Mouse (Mus musculus): Measurements from ENCODE around the gene Olfr905.

Gene Olfr905

GRCm38 (mm10) chr9:38470807-38471206, at the start of gene Olfr905:
Gene Olfr905, plus strand, starts transcription at chr9:38471107.
- DNase-seq = no peak

GRCm38 (mm10) chr9:38423801-38424200, 47.1 kb upstream of the Olfr905 start:
- no peak for DNase-seq

- no peak for DNase-seq
These were observed 43.9 kb upstream of the Olfr905 start for GRCm38 (mm10) chr9:38427026-38427425.

GRCm38 (mm10) chr9:38429155-38429554, 41.8 kb upstream of the Olfr905 start, which contains the start of gene Olfr901:
Gene Olfr901, plus strand, starts transcription at chr9:38429455.
- no peak for DNase-seq

- DNase-seq = no peak
These were observed 23.6 kb upstream of the Olfr905 start, which contains the start of gene Olfr902 for GRCm38 (mm10) chr9:38447352-38447751. Gene Olfr902, plus strand, starts transcription at chr9:38447652.

- DNase-seq = no peak
These were observed 8.1 kb upstream of the Olfr905 start, which contains the start of gene Olfr904 for GRCm38 (mm10) chr9:38462844-38463243. Gene Olfr904, plus strand, starts transcription at chr9:38463144.

GRCm38 (mm10) chr9:38486785-38487184, 15.9 kb downstream of the Olfr905 start, which contains the start of gene Olfr906:
Gene Olfr906, plus strand, starts transcription at chr9:38487085.
- DNase-seq = no peak

GRCm38 (mm10) chr9:38495501-38495900, 24.6 kb downstream of the Olfr905 start, which contains the start of gene Olfr907:
Gene Olfr907, plus strand, starts transcription at chr9:38495801.
- no peak for DNase-seq

GRCm38 (mm10) chr9:38512353-38512752, 41.4 kb downstream of the Olfr905 start:
- DNase-seq = no peak

GRCm38 (mm10) chr9:38521280-38521679, 50.4 kb downstream of the Olfr905 start, which contains the start of gene Olfr911-ps1:
Gene Olfr911-ps1, plus strand, starts transcription at chr9:38521580.
- no peak for DNase-seq
